Mouse (Mus musculus): ENCODE measurements around the gene Mlh3. TPM values are rescaled to one million over a fixed set of nuclear protein-coding genes. Genes with fewer than 3 reads are reported as not detected.

Mlh3 gene
- total and polyA plus RNA-seq, 3 experiments = 8.5 to 8.6 TPM; not detected in 1

DNA sequence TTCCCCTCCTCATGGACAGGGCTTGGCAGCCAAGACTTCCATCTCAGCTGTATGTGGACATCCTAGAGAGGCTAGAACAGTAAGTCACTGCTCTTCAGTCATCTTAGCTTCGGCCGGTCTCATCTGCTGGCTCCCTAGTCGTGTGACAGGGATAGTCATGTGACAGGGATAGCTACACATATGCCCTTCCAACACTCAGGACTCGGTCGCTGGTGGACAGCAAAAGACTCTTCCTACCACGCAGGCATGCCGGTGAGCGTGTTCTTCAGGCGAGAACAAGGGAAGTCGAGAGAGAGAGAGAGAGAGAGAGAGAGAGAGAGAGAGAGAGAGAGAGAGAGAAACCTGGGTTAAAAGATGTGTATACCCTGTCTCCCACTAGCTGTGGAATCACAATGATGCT is 65.0 kb downstream of the Mlh3 start:
- Histone ChIP-seq H3K79me2 (ENCODE audit: control insufficient read depth, insufficient read depth, low read length, poor library complexity) (no peaks in the 10 kb centered on the region), H3K4me1 (ENCODE audit: control insufficient read depth in 1 of 2, insufficient read depth in 2 of 2, low read length in 2 of 2) (peaks cover 0 to 3% of the 10 kb centered on the region in 2 experiments; a peak in 1 of 4 replicates), H3K4me3 (ENCODE audit: control insufficient read depth in 1 of 2, insufficient read depth in 1 of 2, low read depth in 2 of 2, low read length in 2 of 2) (no peak overlapping the region), H3K36me3 (ENCODE audit: control insufficient read depth in 1 of 2, insufficient read depth in 2 of 2, low read length in 2 of 2) (no peaks in the 10 kb centered on the region), H3K27me3 (ENCODE audit: control insufficient read depth in 1 of 2, insufficient read depth in 2 of 2, low read length in 2 of 2) (peaks cover 2 to 6% of the 10 kb centered on the region in 2 experiments; a peak in 3 of 4 replicates), H3K9ac (ENCODE audit: control insufficient read depth, low read depth, low read length, poor library complexity, severe bottlenecking) (no peak overlapping the region), H3K27ac (ENCODE audit: control insufficient read depth, low read depth, low read length) (no peak overlapping the region), H3K9me3 (replicated peaks; ENCODE audit: insufficient read depth, low read length) (no peaks in the 10 kb centered on the region)
- no peak for TF ChIP-seq MYB (IDR thresholded peaks at IDR 0.05; ENCODE audit: low read depth, low read length)
- no peak for DNase-seq (ENCODE audit: low read depth, low spot score)

DNA sequence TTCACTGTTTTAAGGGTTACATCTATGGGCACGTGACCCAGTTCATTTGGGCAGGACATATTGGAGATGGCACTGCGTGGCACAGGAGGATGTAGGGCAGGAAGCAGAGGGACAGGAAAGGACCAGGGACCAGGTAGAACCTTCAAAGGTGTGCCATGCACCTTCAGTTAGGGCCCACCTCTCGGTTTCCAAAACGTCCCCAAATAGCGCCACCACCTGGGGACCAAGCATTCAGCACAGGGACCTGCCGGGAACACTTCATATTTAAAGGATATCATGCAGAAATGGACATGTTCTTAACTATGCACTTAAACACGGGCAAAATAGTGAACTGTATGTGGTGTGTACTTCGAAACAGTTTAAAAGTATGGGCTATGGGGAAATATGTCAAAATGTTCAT is 66.3 kb downstream of the Mlh3 start:
- peaks cover 2 to 4% of the 10 kb centered on the region in 2 experiments; a peak in 3 of 4 replicates for H3K27me3 ChIP-seq (ENCODE audit: control insufficient read depth in 1 of 2, insufficient read depth in 2 of 2, low read length in 2 of 2)
- TF ChIP-seq MAZ (IDR thresholded peaks at IDR 0.05; ENCODE audit: low read depth, low read length) (no peak), MXI1 (IDR thresholded peaks at IDR 0.05; ENCODE audit: low read depth, low read length) (no peak), ZC3H11A (IDR thresholded peaks at IDR 0.05; ENCODE audit: low read depth, low read length) (no peak), MAX (IDR thresholded peaks at IDR 0.05; ENCODE audit: low read length) (no peak), CHD1 (IDR thresholded peaks at IDR 0.05; ENCODE audit: low read depth, low read length) (no peak), POLR2AphosphoS2 (IDR thresholded peaks at IDR 0.05; ENCODE audit: low read length) (no peak), SMC3 (IDR thresholded peaks at IDR 0.05; ENCODE audit: low read depth, low read length) (peak; percentile 45), RAD21 (IDR thresholded peaks at IDR 0.05; ENCODE audit: low read depth, low read length) (peak; percentile 18), ELF1 (IDR thresholded peaks at IDR 0.05; ENCODE audit: low read depth, low read length) (no peak), CTCF (IDR thresholded peaks at IDR 0.05 in 2 of 3, conservative IDR thresholded peaks at IDR 0.05 in 1 of 3; ENCODE audit: control insufficient read depth in 1 of 3, insufficient read depth in 1 of 3, low read depth in 2 of 3, low read length in 3 of 3, poor library complexity in 1 of 3, severe bottlenecking in 1 of 3) (peak; percentile 44 to 55 (median 49)), MAFK (IDR thresholded peaks at IDR 0.05; ENCODE audit: borderline replicate concordance, low read depth, low read length) (no peak)

DNA sequence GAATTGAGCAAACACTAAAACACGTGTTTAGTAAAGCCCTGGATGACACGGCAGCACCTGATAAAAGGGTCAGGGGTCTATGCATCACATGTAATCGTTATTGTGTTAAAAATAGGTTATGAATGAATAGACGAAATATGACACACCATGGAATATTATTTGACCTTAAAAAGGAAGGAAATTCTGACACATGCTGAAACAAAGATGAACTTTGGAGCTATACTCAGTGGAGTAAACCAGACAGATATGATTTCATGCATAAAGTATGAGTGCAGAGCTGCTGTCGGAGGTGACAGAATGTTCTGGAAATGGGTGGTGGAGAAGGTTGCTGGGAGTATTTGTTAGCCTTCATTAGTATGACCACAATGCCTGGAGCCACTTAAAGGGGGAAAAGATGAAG is 66.7 kb downstream of the Mlh3 start:
- DNase-seq (ENCODE audit: low read depth, low spot score) = no peak
- Histone ChIP-seq H3K27me3 (ENCODE audit: control insufficient read depth in 1 of 2, insufficient read depth in 2 of 2, low read length in 2 of 2) (peaks cover 2 to 4% of the 10 kb centered on the region in 2 experiments; a peak in 3 of 4 replicates), H3K4me1 (ENCODE audit: control insufficient read depth in 1 of 2, insufficient read depth in 2 of 2, low read length in 2 of 2) (peaks cover 0 to 3% of the 10 kb centered on the region in 2 experiments; a peak in 1 of 4 replicates), H3K4me3 (ENCODE audit: control insufficient read depth in 1 of 2, insufficient read depth in 1 of 2, low read depth in 2 of 2, low read length in 2 of 2) (no peak overlapping the region), H3K27ac (ENCODE audit: control insufficient read depth, low read depth, low read length) (no peak overlapping the region), H3K9me3 (replicated peaks; ENCODE audit: insufficient read depth, low read length) (no peaks in the 10 kb centered on the region), H3K36me3 (ENCODE audit: control insufficient read depth in 1 of 2, insufficient read depth in 2 of 2, low read length in 2 of 2) (no peaks in the 10 kb centered on the region), H3K9ac (ENCODE audit: control insufficient read depth, low read depth, low read length, poor library complexity, severe bottlenecking) (no peak overlapping the region), H3K79me2 (ENCODE audit: control insufficient read depth, insufficient read depth, low read length, poor library complexity) (no peaks in the 10 kb centered on the region)
- no peak for TF ChIP-seq MAX (IDR thresholded peaks at IDR 0.05; ENCODE audit: low read length)
- no peak for TF ChIP-seq MAZ (IDR thresholded peaks at IDR 0.05; ENCODE audit: low read depth, low read length)
- TF ChIP-seq POLR2A (IDR thresholded peaks at IDR 0.05; ENCODE audit: control insufficient read depth in 1 of 2, insufficient read depth in 1 of 2, low read depth in 1 of 2, low read length in 2 of 2, poor library complexity in 1 of 2) = no peak
- no peak for TF ChIP-seq BHLHE40 (IDR thresholded peaks at IDR 0.05; ENCODE audit: borderline replicate concordance, low read depth, low read length)
- TF ChIP-seq ELF1 (IDR thresholded peaks at IDR 0.05; ENCODE audit: low read depth, low read length) = no peak
- no peak for TF ChIP-seq TBP (IDR thresholded peaks at IDR 0.05; ENCODE audit: low read depth, low read length)
- no peak for TF ChIP-seq USF2 (IDR thresholded peaks at IDR 0.05; ENCODE audit: borderline replicate concordance in 1 of 2, insufficient read depth in 1 of 2, low read depth in 1 of 2, low read length in 2 of 2)
- TF ChIP-seq MXI1 (IDR thresholded peaks at IDR 0.05; ENCODE audit: low read depth, low read length) = no peak
- no peak for TF ChIP-seq E2F4 (IDR thresholded peaks at IDR 0.05; ENCODE audit: borderline replicate concordance, low read depth, low read length)
- no peak for TF ChIP-seq GATA1 (IDR thresholded peaks at IDR 0.05; ENCODE audit: low read depth, low read length)
- TF ChIP-seq MYC (IDR thresholded peaks at IDR 0.05; ENCODE audit: low read depth, low read length) = no peak

More for the DNA sequence above, 66.3 kb downstream of the Mlh3 start:
- no peak overlapping the region for H3K27ac ChIP-seq (ENCODE audit: control insufficient read depth, low read depth, low read length)
- peaks cover 0 to 3% of the 10 kb centered on the region in 2 experiments; a peak in 1 of 4 replicates for H3K4me1 ChIP-seq (ENCODE audit: control insufficient read depth in 1 of 2, insufficient read depth in 2 of 2, low read length in 2 of 2)
- H3K79me2 ChIP-seq (ENCODE audit: control insufficient read depth, insufficient read depth, low read length, poor library complexity) = no peaks in the 10 kb centered on the region
- H3K9ac ChIP-seq (ENCODE audit: control insufficient read depth, low read depth, low read length, poor library complexity, severe bottlenecking) = no peak overlapping the region
- DNase-seq (ENCODE audit: low read depth, low spot score) = no peak
- H3K36me3 ChIP-seq (ENCODE audit: control insufficient read depth in 1 of 2, insufficient read depth in 2 of 2, low read length in 2 of 2) = no peaks in the 10 kb centered on the region
- H3K9me3 ChIP-seq (replicated peaks; ENCODE audit: insufficient read depth, low read length) = no peaks in the 10 kb centered on the region
- no peak overlapping the region for H3K4me3 ChIP-seq (ENCODE audit: control insufficient read depth in 1 of 2, insufficient read depth in 1 of 2, low read depth in 2 of 2, low read length in 2 of 2)
